Mouse (Mus musculus): Measurements from ENCODE around the gene Cped1.

Cped1 gene

GRCm38 (mm10) chr6:22297028-22297427 lies 311.3 kb downstream of the Cped1 start:
- DNase-seq (ENCODE audit: low spot score), result no peak

DNA sequence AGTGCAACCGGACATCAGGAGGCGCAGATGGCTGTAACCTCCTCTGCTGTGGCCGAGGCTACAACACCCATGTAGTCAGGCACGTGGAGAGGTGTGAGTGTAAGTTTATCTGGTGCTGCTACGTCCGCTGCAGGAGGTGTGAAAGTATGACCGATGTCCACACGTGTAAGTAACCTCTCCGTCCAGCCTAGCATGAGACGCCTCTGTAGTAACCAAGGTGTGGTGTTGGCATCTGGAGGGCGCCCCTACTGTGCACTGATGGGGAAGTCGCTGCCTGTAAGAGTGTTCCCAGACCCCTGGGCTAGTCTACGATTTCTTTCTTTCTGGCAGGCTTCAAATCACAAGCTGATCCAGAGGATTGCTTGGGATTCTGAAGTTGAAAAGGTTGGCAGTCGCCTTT lies 312.3 kb downstream of the Cped1 start:
- no peak for DNase-seq (ENCODE audit: low spot score)

Measured in ovary, postnatal 14 days (tissue).